Mouse (Mus musculus): ENCODE results near the gene Pgm2l1. TPM values are rescaled to one million over a fixed set of nuclear protein-coding genes. Genes with fewer than 3 reads are reported as not detected.
"Not testable (repeated sequence)": the region's sequence is repeated elsewhere in the genome, so short reads cannot be mapped to it uniquely, and the experiment has no call there.

Gene Pgm2l1
- total RNA-seq, 2 experiments from 2014 or later, result 465 to 490 TPM

DNA sequence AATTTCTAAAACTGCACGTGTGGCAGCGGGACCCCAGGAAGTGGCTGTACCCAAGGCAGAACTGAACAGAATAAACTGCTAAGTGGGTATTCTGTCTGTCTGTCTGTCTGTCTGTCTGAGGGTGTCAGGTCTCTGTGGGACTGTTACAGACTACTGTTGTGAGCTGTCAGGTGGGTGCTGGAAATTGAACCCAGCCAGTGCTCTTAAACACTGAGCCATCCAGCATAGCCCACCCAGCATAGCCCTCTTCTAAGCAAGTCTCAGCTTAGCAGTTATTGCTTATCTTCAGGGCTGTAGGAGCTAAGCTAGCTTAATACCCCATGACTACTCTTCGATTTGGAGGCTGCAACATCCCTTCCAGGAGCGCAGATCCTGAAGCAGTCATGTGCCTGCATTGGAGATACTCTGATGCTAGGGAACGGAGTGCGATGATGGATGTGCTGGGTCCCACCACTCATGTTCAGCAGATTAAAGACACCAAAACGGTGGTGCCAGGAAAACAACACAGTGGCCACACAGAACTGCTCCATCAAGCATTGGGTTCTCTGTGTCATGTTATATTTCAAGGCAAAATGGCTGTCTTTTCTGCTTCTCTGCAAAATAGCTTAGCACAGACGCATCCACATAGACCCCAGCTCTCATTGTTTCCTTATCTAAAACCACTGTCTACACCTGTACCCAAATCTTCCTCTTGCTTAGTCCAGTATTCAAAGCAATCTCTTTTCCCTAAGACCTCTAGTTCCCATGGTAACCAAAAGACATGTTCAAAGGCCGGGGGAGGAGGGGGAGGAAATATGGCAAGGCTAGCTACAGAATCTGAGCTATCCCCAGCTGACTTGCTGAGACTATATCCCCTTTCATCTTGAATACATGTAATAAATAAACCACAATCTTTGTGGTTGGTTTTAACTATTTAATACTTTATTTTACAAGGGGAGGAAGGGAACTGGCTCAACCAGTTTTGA is 10.3 kb upstream of the Pgm2l1 start:
- intact Hi-C loops (cut with DNase I), result no loop called here
- peak in 1 of 2 experiments; percentile 36 for DNase-seq (ENCODE audit: low spot score in 2 of 2)

DNA sequence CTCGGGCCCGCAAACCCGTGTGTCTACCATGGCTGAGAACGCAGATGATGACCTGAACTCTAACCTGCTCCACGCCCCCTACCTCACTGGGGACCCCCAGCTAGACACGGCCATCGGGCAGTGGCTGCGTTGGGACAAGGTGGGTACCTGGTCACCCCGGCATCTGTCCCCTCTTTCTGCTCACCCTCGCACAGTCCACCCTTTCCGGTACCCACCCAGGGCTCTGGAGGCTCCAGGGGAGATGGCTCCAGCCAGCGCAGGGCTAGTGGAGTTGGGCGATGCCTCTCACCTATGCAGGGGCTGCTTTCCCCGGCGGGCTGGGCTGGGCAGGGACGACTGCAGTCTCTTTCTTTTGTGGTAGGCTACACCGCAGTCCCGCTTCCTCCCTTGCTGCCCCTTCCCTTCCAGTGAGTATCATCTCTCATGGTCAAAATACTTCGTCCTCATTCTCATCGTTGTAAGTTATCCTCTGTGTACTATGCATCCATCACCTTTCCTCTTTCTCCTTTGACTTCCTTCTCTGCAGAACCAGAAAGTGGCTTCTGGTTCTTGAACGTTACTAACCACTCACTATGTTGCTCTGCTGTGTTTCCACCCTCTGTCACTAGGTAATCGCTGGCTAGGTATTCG is 817 bp downstream of the Pgm2l1 start:
- intact Hi-C loops (cut with DNase I), result loop anchor here (5.0 kb wide), 1 partner anchor 106 kb away; the partner anchor contains the start of gene Pold3
- peak in 1 of 2 experiments; percentile 30 for DNase-seq (ENCODE audit: low spot score in 2 of 2)

DNA sequence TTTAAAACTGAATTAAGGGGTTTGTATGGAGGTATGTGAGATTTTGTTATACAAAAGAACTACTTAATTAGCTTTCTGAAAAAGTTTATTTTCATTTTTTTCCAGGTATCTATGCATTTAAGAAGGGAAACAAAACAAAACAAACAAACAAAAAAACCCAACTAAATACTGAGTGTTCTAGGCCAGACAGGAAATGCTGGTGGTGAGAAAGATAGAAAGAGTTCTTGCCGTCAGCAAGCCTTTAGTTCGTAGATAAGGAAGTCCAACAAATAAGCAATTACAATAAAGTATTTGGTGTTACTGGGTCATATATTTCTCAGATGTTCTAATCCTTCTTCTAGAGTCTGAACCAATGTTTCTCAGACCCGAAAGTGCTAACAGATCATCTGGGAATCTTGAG is 1.8 kb downstream of the Pgm2l1 start:
- DNase-seq (ENCODE audit: low spot score in 2 of 2), result no peak
- intact Hi-C loops (cut with DNase I), result loop anchor here (5.0 kb wide), 1 partner anchor 107 kb away; the partner anchor contains the start of gene Pold3

DNA sequence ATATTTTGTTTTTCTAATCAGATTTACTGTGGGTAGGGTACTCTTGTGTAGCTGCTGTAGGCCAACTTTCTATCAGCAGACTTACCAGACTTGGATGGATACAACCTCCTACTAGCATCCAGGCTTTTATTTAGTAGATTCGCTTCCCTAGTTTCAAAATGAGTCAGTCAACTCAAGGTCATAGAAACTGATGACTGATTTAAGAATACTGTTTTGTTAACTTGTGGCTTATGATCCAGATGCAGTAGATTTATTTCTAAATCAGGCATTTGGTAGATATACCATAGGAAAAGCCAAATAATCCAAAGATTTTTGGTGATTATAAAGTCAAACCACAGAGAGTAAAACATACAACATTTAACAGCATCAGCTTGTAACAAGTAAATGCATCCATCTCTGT is 3.5 kb downstream of the Pgm2l1 start:
- intact Hi-C loops (cut with DNase I), result no loop called here
- no peak for DNase-seq (ENCODE audit: low spot score in 2 of 2)

DNA sequence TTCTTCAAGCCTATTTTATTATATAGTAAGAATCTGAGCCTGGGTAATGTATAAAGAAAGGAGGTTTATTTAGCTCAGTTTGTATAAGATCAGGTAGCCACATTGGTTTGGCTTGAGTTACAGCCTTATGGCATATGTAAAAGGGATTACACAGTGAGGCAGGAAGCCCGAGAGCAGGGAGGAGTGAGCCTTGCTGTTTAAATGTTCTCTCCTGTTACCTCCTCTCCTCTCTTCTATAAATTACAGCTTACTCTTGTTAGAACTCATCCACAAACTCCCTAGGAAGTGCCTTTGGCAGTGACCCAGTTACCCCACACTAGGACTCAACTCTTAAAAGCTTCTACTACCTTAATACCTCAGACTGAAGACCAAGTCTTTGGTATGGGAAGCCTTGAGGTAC is 4.5 kb downstream of the Pgm2l1 start:
- intact Hi-C loops (cut with DNase I), result no loop called here
- DNase-seq (ENCODE audit: low spot score in 2 of 2), result no peak

DNA sequence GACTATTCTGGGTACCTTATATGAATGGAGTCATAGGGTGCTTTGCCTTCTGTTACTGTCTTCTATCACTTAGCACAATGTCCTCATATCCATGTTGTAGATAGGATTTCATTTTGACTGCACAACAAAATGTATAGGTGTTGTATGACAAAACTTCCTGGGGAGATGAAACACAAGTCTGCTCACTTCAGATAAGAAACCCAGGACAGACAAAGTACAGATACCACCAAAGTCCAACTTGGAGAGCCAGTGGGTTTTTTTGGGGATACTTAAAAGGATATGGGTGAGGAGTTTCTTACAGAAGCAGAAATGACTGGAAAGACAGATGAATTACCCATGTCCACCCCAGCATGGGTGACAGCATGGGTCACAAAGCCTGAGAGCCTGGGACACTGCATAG is 6.5 kb downstream of the Pgm2l1 start:
- intact Hi-C loops (cut with DNase I), result loop anchor here (2.0 kb wide), 1 partner anchor 43 kb away; no protein-coding TSS in a partner anchor
- no peak for DNase-seq (ENCODE audit: low spot score in 2 of 2)

DNA sequence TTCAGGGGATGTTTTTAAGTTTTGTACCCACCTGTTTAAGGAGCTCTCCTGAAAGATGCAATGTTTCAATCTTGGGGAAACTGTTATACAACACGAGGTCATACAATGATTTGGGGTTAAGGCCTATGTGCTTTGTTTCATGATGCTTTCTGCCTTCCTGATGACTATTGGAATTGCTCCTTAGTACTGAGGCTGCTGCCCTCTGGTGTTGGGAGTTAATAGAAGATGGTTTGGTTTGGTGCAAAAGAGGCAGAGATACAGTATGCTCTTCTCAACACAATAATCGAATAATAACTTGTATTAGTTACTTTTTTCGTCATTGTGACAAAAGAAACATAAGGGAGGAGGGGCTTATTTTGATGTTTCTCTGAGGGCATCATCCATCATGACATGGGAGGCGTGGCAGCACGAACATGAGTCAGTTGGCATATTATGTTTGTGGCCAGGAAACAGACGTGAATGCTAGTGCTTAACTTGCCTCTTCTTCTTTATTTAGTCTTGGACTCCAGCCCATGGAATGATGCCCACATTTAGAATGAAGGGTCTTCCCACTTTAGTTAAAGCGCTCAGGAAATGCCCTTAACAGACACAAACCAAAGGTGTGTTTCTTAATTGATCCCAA is 7.2 kb downstream of the Pgm2l1 start:
- DNase-seq (ENCODE audit: low spot score in 2 of 2), result peak; percentile 28 to 37
- intact Hi-C loops (cut with DNase I), result loop anchor here (2.0 kb wide), 1 partner anchor 44 kb away; no protein-coding TSS in a partner anchor

DNA sequence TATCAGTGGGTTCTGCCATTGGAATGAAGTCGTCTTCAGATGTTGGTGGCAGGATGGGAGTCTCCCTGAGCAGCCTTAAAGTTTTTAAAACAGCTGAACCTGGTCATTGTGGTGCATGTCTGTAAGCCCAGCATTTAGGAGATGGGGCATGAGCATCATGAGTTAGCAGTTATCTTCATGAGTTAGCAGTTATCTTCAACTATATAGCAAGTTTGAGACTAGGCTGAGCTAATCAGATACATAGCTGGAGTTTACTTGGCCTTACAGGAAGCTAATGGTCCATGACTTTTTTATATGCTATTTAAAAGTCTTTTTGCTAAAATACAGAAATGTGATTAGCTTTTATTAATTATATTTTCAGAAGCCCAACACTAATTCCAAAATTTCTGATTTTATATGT is 11.1 kb downstream of the Pgm2l1 start:
- intact Hi-C loops (cut with DNase I), result no loop called here
- no peak for DNase-seq (ENCODE audit: low spot score in 2 of 2)

DNA sequence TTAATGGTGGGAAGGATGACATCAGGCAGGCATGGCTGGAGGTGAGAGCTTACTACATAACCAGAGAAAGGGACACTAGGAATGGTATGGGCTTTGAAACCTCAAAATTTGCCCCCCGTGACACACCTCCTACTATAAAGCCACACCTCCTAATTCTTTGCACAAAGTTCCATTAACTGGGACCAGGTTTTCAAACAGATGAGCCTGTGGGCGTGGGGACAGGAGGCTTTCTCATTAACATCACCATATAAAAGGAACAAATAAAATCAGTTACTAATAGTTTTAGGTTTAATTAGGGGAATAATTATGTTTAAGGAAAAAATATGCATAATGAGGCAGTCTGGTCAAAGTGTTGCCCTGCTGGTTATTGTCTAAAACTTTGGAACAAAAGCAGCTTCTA is 13.4 kb downstream of the Pgm2l1 start:
- no peak for DNase-seq (ENCODE audit: low spot score in 2 of 2)
- intact Hi-C loops (cut with DNase I), result no loop called here

DNA sequence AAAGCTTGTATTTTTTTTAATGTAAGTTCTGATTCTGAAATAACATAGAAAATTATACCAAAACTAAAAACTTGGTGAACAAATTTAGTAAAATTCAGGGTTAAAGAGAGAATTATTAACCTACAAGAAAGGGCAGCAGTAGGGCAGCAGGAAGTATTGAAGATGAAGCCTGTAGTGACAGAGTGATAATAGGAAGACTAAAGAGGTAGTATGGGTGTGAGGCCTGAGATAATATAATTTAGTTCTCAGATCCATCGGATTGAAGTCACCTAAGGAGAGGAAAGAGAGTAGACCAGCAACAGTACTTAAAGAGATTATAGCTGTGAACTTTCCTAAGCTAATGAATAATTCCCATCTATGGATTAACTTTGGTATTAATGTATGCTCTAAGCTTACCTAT is 15.8 kb downstream of the Pgm2l1 start:
- intact Hi-C loops (cut with DNase I), result no loop called here

DNA sequence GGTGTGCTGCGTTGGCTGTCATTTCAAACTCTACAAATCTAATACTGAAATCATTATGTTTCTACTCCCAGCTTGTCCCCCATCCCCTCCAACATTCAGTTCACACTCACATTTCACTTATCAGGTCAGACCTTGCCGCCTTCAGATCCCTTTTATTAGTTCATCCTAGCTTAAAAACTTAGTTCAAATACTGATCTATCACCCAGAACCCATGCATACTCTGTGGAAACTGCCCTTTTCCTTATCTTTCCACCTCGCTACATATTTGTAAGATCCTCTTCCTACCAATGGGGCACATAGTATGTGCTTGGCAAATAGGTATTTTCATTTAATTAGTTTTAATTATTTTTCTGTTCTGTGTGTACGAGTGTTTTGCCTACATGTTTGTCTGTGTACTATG is 17.0 kb downstream of the Pgm2l1 start:
- DNase-seq (ENCODE audit: low spot score in 2 of 2), result no peak
- intact Hi-C loops (cut with DNase I), result no loop called here

More for the DNA sequence above, 15.8 kb downstream of the Pgm2l1 start:
- DNase-seq (ENCODE audit: low spot score in 2 of 2), result no peak

DNA sequence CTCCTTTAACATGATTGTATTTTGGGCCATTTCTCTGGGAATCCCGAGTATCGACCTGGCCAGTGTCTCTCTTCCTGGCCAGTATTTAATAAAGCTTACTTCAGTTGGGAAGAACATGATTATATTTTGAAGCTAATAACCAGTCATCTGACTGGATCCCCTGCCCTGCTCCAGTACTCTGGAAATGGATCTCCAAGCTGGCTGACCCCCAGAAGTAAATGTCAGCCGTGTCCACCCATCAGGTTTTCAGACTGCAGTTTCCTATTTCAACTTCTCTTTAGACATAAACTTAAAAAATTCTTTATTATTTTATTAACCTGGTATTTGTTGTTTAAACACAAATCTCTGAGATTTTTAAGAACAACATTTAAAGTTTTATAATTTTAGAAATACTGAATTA is 18.0 kb downstream of the Pgm2l1 start:
- no peak for DNase-seq (ENCODE audit: low spot score in 2 of 2)
- intact Hi-C loops (cut with DNase I), result no loop called here

DNA sequence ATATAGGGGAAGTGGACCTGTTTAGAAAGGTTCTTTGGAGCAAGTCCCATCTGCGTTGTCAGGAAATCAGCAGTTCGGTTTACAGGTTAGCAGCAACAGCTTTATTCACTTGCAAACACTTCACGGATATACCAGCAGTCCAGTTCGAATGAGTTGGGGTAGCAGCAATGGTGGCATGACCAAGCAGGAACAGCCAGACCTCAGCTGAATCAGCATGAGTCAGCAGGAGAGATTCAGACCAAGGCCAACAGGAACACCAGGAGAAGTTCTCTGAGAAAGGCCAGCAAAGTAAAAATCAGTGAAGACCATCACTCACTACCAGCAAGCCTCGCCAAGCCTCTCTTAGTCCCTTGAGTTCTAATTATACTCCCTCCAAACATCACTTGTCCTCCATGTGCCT is 23.5 kb downstream of the Pgm2l1 start:
- intact Hi-C loops (cut with DNase I), result no loop called here
- no peak for DNase-seq (ENCODE audit: low spot score in 2 of 2)

DNA sequence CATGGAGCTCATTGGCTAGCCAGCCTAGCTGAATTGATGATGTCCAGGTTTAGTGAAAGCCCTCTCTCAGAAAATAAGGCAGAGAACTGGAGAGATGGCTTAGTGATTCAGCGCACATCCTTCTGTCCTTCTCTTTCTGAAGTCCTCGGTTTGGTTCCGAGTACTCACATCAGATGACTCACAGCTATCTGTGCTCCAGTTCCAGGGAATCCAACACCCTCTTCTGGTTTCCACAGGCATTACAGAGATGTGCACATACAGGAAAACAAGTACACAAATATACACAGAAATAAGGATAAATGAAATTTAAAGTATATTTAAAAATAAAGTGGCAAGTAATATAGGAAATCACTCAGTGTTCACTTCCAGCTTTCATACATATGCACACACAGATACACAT is 35.2 kb downstream of the Pgm2l1 start:
- intact Hi-C loops (cut with DNase I), result no loop called here

DNA sequence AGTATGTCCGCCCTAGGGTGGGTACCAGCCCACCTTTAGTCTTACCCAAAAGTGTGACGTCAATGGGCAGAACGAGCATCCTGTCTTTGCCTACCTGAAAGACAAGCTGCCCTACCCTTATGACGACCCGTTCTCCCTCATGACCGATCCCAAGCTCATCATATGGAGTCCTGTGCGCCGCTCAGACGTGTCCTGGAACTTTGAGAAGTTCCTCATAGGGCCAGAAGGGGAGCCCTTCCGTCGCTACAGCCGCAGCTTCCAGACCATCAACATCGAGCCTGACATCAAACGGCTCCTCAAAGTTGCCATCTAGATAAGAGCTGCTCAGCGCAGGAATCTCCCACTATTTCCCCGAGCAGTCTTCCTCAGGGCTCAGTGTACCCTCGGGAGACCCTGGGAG is 37.7 kb downstream of the Pgm2l1 start:
- DNase-seq (ENCODE audit: low spot score in 2 of 2), result not testable (repeated sequence)

More for the DNA sequence above, 35.2 kb downstream of the Pgm2l1 start:
- no peak for DNase-seq (ENCODE audit: low spot score in 2 of 2)

DNA sequence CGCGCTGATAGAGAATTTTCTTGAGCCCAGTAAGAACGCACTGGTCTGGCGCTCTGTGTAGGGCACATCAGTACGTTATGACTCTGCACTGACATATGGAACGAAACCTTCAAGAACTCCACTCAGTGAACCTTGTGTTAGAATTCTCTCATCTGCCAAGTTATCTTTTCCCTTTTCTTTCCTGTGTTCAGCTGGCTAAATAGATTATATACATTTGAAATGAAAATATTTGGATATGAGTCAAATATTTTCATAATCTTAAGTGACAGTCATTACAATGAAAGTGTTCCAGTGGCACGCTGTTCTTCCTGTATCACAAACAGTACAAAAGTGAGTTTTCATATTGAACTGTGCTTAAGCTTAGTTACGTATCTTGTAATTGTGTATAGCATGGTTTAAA is 45.2 kb downstream of the Pgm2l1 start:
- intact Hi-C loops (cut with DNase I), result no loop called here
- no peak for DNase-seq (ENCODE audit: low spot score in 2 of 2)

More for the DNA sequence above, 37.7 kb downstream of the Pgm2l1 start:
- intact Hi-C loops (cut with DNase I), result not testable (repeated sequence)

DNA sequence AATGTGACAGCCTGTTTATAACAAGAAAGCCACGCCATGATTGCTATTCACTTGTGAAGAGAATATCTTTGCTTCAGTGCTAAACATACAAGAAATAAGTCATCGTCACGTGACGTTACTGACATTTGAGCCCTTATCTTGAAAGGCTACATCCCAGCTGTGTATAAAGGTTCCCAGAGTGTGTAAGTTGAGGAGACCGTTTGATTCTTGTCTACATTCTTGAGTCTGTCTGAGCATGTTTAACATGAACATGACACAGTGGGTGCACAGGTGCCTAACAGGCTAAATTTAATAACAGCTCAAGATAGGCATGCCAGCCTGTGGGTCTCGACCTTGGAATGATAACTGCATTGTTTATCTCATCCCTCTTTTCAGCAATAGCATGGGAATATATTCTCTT is 47.3 kb downstream of the Pgm2l1 start:
- no peak for DNase-seq (ENCODE audit: low spot score in 2 of 2)

DNA sequence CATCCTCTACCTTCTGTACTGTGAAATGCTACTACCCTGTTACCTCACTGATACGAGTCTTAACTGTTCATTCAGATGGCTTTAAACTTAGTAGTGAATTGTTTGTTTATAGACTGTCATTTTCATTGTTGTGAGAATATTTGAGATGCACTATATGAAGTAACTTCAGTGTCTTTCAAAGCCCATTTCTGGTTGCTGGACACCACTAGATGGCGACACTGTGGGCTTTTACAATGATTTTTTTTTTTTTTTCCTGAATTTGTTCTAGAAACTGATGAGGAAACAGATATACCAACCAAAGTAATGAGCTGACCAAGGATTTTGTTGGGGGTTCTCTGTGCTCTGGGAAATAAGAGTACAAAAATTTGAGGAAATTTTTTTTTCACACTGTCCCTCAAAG is 49.2 kb downstream of the Pgm2l1 start:
- intact Hi-C loops (cut with DNase I), result no loop called here
- no peak for DNase-seq (ENCODE audit: low spot score in 2 of 2)

More for the DNA sequence above, 47.3 kb downstream of the Pgm2l1 start:
- intact Hi-C loops (cut with DNase I), result no loop called here

DNA sequence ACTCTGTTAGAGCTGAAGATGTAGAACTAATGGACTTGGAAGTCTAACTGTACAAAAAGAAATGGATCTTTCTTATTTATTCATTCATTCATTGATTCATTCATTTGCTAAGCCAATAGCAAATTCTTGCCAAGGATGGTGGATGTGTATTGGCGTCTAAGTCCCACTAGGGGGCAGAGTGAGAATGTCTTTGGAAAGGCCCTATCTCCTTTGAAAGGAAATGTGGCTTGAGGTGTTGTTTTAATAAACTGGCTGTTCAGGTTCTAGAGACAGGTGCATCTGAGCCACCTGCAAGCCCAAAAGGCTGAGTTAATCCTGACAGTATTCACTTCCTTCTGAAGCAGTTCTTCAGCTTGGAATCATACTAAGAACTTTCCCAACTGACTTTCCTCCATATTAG is 52.6 kb downstream of the Pgm2l1 start:
- peak; percentile 59 to 67 for DNase-seq (ENCODE audit: low spot score in 2 of 2)
- intact Hi-C loops (cut with DNase I), result loop anchor here (1.0 kb wide), 1 partner anchor 45 kb away; no protein-coding TSS in a partner anchor

DNA sequence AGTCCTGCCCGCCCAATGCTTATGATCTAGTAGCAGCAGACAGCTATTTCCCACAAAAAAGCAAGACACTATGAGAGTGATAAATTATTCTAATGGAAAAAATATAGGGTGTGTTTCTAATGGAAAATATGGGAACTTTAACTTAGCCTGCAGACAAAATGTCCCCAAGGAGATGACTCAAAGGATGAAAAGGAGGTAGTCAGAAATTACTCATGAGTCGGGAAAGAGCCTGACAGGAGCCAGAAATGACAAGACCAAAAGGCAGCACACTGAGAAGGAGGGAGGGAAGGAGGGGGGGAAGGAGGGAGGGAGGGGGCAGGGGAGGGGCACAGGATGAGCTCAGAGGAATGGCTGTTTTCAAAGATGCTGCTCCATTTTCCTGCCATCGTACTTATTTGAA is 54.4 kb downstream of the Pgm2l1 start:
- intact Hi-C loops (cut with DNase I), result no loop called here
- DNase-seq (ENCODE audit: low spot score in 2 of 2), result no peak

Data from left cerebral cortex, postnatal 14 days (tissue).